Mouse (Mus musculus) myocyte (in vitro differentiated cells): Measurements from ENCODE around the gene Aldh3a1. TPM values are rescaled to one million over a fixed set of nuclear protein-coding genes. Genes with fewer than 3 reads are reported as not detected.
"Not testable (repeated sequence)": the region's sequence is repeated elsewhere in the genome, so short reads cannot be mapped to it uniquely, and the experiment has no call there.

ENCODE experiments used
- H3K27me3 ChIP-seq: one replicate; pipeline ENCODE4 v1.6.1; 2011; ENCODE audit not compliant: control insufficient read depth, insufficient read depth, insufficient read length
- H3K36me3 ChIP-seq: one replicate; pipeline ENCODE4 v1.6.1; 2011; ENCODE audit not compliant: control insufficient read depth, insufficient read depth
- H3K4me2 ChIP-seq: one replicate; pipeline ENCODE4 v1.6.1; 2011; ENCODE audit warnings: low read depth, control low read depth
- H3K4me3 ChIP-seq: one replicate; pipeline ENCODE4 v1.5.1; 2011; ENCODE audit warnings: mild to moderate bottlenecking, control low read depth, moderate library complexity
- H3K79me2 ChIP-seq: one replicate; pipeline ENCODE4 v1.6.1; 2011; ENCODE audit not compliant: control insufficient read depth, insufficient read depth
- H3ac ChIP-seq: one replicate; pipeline ENCODE4 v1.6.1; 2011; ENCODE audit not compliant: control insufficient read depth, insufficient read length
- CEBPB ChIP-seq: IDR thresholded peaks from 2 replicates; pipeline ENCODE4 v1.6.1; 2011; ENCODE audit warnings: mild to moderate bottlenecking, moderate library complexity; ENCODE audit not compliant: poor library complexity, insufficient read depth, severe bottlenecking
- E2F4 ChIP-seq: IDR thresholded peaks from one replicate; pipeline ENCODE4 v1.6.1; 2011; ENCODE audit warnings: mild to moderate bottlenecking, control low read depth, moderate library complexity; ENCODE audit not compliant: insufficient read depth
- MAX ChIP-seq: IDR thresholded peaks from one replicate; pipeline ENCODE4 v1.6.1; 2011; ENCODE audit warnings: low read depth, mild to moderate bottlenecking, control low read depth
- MYOD1 ChIP-seq, 3 experiments: IDR thresholded peaks; one replicate each; pipeline ENCODE4 v1.6.1; 2011; ENCODE audit warnings: control low read depth in 2 of 3, low read depth in 2 of 3, mild to moderate bottlenecking in 2 of 3, moderate library complexity in 1 of 3; ENCODE audit not compliant: insufficient read length in 2 of 3, control insufficient read depth in 1 of 3
- MYOG ChIP-seq, 3 experiments: IDR thresholded peaks; one replicate each; pipeline ENCODE4 v1.6.1; 2011; ENCODE audit warnings: control low read depth in 2 of 3, low read depth in 2 of 3, mild to moderate bottlenecking in 2 of 3; ENCODE audit not compliant: insufficient read length in 2 of 3, control insufficient read depth in 1 of 3, insufficient read depth in 1 of 3
- POLR2A ChIP-seq: IDR thresholded peaks from one replicate; pipeline ENCODE4 v1.6.1; 2011; ENCODE audit warnings: low read depth, mild to moderate bottlenecking, control low read depth, moderate library complexity; ENCODE audit not compliant: insufficient read length
- POLR2AphosphoS2 ChIP-seq: IDR thresholded peaks from one replicate; pipeline ENCODE4 v1.6.1; 2011; ENCODE audit warnings: low read depth, control low read depth; ENCODE audit not compliant: insufficient read length
- REST ChIP-seq: IDR thresholded peaks from one replicate; pipeline ENCODE4 v1.6.1; 2011; ENCODE audit warnings: mild to moderate bottlenecking, control low read depth, moderate library complexity; ENCODE audit not compliant: insufficient read depth, insufficient read length
- SRF ChIP-seq: IDR thresholded peaks from one replicate; pipeline ENCODE4 v1.6.1; 2011; ENCODE audit warnings: low read depth; ENCODE audit not compliant: control insufficient read depth, insufficient read length
- TCF12 ChIP-seq: IDR thresholded peaks from one replicate; pipeline ENCODE4 v1.6.1; 2011; ENCODE audit warnings: mild to moderate bottlenecking, control low read depth; ENCODE audit not compliant: poor library complexity, insufficient read depth, severe bottlenecking
- TCF3 ChIP-seq: IDR thresholded peaks from one replicate; pipeline ENCODE4 v1.6.1; 2011; ENCODE audit warnings: low read depth, control low read depth; ENCODE audit not compliant: insufficient read length
- USF1 ChIP-seq: IDR thresholded peaks from one replicate; pipeline ENCODE4 v1.6.1; 2011; ENCODE audit warnings: low read depth, mild to moderate bottlenecking, control low read depth, moderate library complexity
- polyA plus RNA-seq: library from polyadenylated mRNA; unstranded; fragments of >200 nt; fragmentation: generic; extraction: Trizol; gene quantifications from one replicate; pipeline ENCODE4 v1.2.1, GENCODE M21; 2012; ENCODE audit warnings: missing spikeins

Gene Aldh3a1
- polyA plus RNA-seq, 1 experiment, result 4.2 TPM

- H3K79me2 ChIP-seq, result no peaks in the 10 kb centered on the region
- TF ChIP-seq TCF3 (no peak), SRF (no peak), REST (no peak), MAX (no peak), POLR2AphosphoS2 (no peak), POLR2A (no peak), E2F4 (no peak), TCF12 (no peak), CEBPB (no peak), USF1 (no peak), MYOD1 (IDR thresholded peaks at IDR 0.05; ENCODE audit: control insufficient read depth in 1 of 3, insufficient read length in 2 of 3, low read depth in 2 of 3) (no peak), MYOG (IDR thresholded peaks at IDR 0.05; ENCODE audit: control insufficient read depth in 1 of 3, insufficient read depth in 1 of 3, insufficient read length in 2 of 3, low read depth in 2 of 3) (no peak)
Observed at GRCm38 (mm10) chr11:61162776-61163175, 44.6 kb upstream of the Aldh3a1 start.

GRCm38 (mm10) chr11:61163341-61163740 lies 44.0 kb upstream of the Aldh3a1 start:
- Histone ChIP-seq H3K36me3 (peaks cover 70% of the 10 kb centered on the region), H3K27me3 (no peaks in the 10 kb centered on the region), H3K4me2 (no peak overlapping the region), H3K79me2 (peaks cover 5% of the 10 kb centered on the region), H3ac (no peak overlapping the region), H3K4me3 (no peak overlapping the region)
- TF ChIP-seq USF1 (no peak), E2F4 (no peak), TCF3 (no peak), MYOD1 (IDR thresholded peaks at IDR 0.05; ENCODE audit: control insufficient read depth in 1 of 3, insufficient read length in 2 of 3, low read depth in 2 of 3) (no peak), CEBPB (no peak), MYOG (IDR thresholded peaks at IDR 0.05; ENCODE audit: control insufficient read depth in 1 of 3, insufficient read depth in 1 of 3, insufficient read length in 2 of 3, low read depth in 2 of 3) (no peak), SRF (no peak), TCF12 (no peak), MAX (no peak), POLR2AphosphoS2 (no peak), REST (no peak)

More at GRCm38 (mm10) chr11:61162776-61163175, 44.6 kb upstream of the Aldh3a1 start:
- no peak overlapping the region for H3K4me3 ChIP-seq
- no peak overlapping the region for H3K4me2 ChIP-seq
- H3ac ChIP-seq, result no peak overlapping the region
- H3K27me3 ChIP-seq, result no peaks in the 10 kb centered on the region
- H3K36me3 ChIP-seq, result peaks cover 74% of the 10 kb centered on the region

- Histone ChIP-seq H3K36me3 (peaks cover 61% of the 10 kb centered on the region), H3K4me3 (no peak overlapping the region), H3K27me3 (no peaks in the 10 kb centered on the region), H3K4me2 (no peak overlapping the region), H3K79me2 (peaks cover 15% of the 10 kb centered on the region), H3ac (no peak overlapping the region)
- no peak for TF ChIP-seq POLR2AphosphoS2
- TF ChIP-seq SRF, result no peak
- TF ChIP-seq MAX, result no peak
- TF ChIP-seq POLR2A, result no peak
Observed at GRCm38 (mm10) chr11:61164366-61164765, 43.0 kb upstream of the Aldh3a1 start.

GRCm38 (mm10) chr11:61164881-61165280 lies 42.5 kb upstream of the Aldh3a1 start:
- Histone ChIP-seq H3K79me2 (peaks cover 20% of the 10 kb centered on the region), H3K4me3 (no peak overlapping the region), H3K27me3 (no peaks in the 10 kb centered on the region), H3K36me3 (peaks cover 57% of the 10 kb centered on the region), H3K4me2 (no peak overlapping the region), H3ac (no peak overlapping the region)
- TF ChIP-seq CEBPB (no peak), MYOD1 (IDR thresholded peaks at IDR 0.05; ENCODE audit: control insufficient read depth in 1 of 3, insufficient read length in 2 of 3, low read depth in 2 of 3) (no peak), E2F4 (no peak), SRF (no peak), POLR2A (no peak), TCF3 (no peak), MYOG (IDR thresholded peaks at IDR 0.05; ENCODE audit: control insufficient read depth in 1 of 3, insufficient read depth in 1 of 3, insufficient read length in 2 of 3, low read depth in 2 of 3) (no peak), REST (no peak), USF1 (no peak), POLR2AphosphoS2 (no peak)

- Histone ChIP-seq H3K27me3 (no peaks in the 10 kb centered on the region), H3ac (no peak overlapping the region), H3K4me2 (no peak overlapping the region), H3K36me3 (peaks cover 14% of the 10 kb centered on the region), H3K79me2 (peaks cover 69% of the 10 kb centered on the region), H3K4me3 (no peak overlapping the region)
- TF ChIP-seq MYOD1 (IDR thresholded peaks at IDR 0.05; ENCODE audit: control insufficient read depth in 1 of 3, insufficient read length in 2 of 3, low read depth in 2 of 3) (no peak), TCF12 (no peak), USF1 (no peak), REST (no peak), MAX (no peak), POLR2A (no peak), MYOG (IDR thresholded peaks at IDR 0.05; ENCODE audit: control insufficient read depth in 1 of 3, insufficient read depth in 1 of 3, insufficient read length in 2 of 3, low read depth in 2 of 3) (no peak), SRF (no peak), CEBPB (no peak)
Observed at GRCm38 (mm10) chr11:61170184-61170583, 37.2 kb upstream of the Aldh3a1 start.

GRCm38 (mm10) chr11:61173477-61173876 lies 33.9 kb upstream of the Aldh3a1 start:
- peak overlapping the region; percentile 76 for H3K4me2 ChIP-seq
- not testable (repeated sequence) for H3ac ChIP-seq, H3K27me3 ChIP-seq, H3K36me3 ChIP-seq
- peaks cover 63% of the 10 kb centered on the region for H3K79me2 ChIP-seq
- H3K4me3 ChIP-seq, result peak overlapping the region; percentile 94
